Mouse (Mus musculus): ENCODE measurements around the gene Sbno2.
A peak's percentile ranks its signal among the peaks of the same experiment; 100 is the strongest.

The Sbno2 gene

DNA sequence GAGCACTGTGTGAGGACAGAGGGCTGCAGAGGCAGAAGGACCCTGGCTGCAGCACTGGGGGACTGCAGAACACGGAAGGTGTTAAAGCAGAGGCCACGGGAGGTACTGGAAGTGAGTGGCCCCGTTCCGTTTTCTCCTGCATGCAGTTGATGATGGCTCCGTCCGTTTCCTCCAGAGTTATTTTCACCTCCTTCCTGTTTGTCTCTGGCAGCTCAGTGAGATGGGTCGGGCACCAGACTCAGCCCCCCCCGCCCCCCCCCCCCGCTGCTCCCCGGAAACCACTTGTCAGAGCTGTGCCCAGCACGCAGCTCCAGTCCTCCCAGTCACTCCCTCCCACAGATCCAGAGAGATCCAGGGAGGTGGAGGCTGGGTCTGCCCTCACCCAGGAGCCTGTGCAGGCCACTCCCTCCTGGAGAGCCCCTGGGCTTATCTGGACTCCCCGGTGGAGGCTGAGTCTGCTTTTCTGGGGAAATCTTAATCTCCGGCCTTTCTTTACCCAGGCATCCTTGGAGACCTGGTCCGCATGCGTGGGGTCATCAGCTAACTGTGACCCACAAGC lies 86.6 kb downstream of the Sbno2 start:
- DNase-seq (ENCODE audit: low spot score in 2 of 2), result peak; percentile 56 to 66

DNA sequence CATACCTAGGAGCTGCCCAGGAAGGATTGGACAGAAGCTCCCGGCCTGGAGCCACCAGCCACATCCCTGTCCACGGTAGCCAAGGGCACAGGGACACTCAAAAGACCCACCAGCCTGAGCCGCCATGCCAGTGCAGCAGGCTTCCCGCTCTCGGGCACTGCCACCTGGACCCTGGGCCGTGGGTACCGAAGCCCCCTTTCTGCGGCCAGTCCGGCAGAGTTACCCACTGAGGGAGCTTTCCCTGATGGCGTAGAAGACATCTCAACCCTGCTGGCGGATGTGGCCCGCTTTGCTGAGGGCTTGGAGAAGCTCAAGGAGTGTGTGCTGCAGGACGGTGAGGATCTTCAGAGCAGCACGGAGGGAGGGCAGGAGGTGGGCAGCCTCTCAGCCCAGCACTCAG lies 87.6 kb downstream of the Sbno2 start:
- DNase-seq (ENCODE audit: low spot score in 2 of 2), result peak; percentile 58 to 69

DNA sequence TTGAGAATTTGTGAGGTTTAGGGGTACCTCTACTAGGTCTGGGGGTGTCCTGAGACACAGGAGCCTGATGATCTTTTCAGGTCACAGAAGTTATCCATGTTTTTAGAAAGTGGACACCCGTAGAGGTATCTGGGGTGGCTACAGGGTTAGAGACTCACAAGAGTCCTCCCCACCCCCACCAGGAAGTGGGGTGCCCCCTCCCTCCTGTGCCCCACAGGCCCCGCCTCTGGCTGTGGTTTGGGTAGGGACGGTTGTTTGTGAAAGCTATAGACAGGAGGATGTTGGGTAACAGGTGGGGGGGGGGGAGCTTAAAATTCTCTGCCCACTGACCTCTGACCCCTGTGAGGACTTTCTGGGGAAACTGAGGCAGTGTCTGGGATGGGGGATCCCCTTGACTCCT lies 88.0 kb downstream of the Sbno2 start:
- peak in 1 of 2 experiments; percentile 89 for DNase-seq (ENCODE audit: low spot score in 2 of 2)

DNA sequence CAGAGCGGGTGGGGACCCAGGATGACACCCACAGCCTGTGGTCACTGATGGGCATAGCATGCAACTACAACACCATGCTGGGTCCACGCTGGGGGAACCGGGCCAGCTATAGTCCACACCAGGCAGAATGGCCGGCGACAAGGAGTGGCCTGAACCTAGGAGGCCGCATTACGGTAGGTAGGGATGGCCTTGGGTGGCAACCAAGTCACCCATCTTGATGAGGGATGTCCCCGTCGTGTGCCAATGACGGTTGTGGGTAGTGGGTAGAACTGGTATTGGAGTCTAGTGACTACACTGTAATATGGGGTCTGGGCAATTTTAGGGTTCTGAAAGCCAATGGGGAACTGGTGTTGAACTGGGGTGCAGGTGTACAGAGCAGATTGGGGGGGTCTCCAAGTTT lies 88.4 kb downstream of the Sbno2 start:
- peak in 1 of 2 experiments; percentile 72 for DNase-seq (ENCODE audit: low spot score in 2 of 2)

DNA sequence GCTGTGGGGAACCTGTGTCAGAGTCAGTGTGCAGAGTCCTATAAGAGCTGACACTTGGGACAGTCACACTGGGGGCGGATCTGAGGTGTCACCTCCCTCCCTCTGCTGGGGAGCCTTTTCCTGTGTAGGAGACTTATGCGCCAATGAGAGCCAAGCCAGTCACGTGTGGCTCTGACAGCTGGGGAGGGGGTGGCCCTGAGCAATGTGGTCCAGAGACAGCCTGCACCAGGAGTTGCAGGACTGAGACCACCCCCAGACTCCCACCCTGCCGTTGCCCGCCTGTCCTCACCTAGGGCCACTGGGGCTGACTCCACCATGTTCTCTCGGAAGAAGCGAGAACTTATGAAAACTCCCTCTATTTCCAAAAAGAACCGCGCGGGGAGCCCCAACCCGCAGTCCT lies 88.9 kb downstream of the Sbno2 start, which contains the start of gene Arhgap45:
Gene Arhgap45, plus strand, starts transcription at position 143 of the 400 bp plus-strand sequence.
- peak; percentile 70 to 85 for DNase-seq (ENCODE audit: low spot score in 2 of 2)

DNA sequence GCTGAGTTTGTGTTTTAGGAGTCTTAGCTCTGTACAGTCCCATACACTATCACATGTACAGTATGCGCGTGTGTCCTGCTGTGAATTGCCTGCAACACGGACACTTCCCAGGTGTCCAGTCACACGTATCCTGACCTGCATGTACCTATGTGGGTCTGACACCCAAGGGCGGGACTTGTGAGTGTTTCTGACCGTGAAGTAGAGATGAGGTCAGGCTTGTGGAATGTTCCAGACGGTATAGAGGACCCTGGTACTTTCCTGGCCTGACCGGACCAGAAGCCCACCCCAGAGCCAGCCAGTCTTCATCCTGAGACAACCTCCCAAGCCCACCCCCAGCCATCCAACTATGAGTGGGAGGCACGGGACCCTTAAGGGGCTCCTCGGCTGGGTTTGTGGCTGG lies 89.8 kb downstream of the Sbno2 start:
- DNase-seq (ENCODE audit: low spot score in 2 of 2), result no peak

DNA sequence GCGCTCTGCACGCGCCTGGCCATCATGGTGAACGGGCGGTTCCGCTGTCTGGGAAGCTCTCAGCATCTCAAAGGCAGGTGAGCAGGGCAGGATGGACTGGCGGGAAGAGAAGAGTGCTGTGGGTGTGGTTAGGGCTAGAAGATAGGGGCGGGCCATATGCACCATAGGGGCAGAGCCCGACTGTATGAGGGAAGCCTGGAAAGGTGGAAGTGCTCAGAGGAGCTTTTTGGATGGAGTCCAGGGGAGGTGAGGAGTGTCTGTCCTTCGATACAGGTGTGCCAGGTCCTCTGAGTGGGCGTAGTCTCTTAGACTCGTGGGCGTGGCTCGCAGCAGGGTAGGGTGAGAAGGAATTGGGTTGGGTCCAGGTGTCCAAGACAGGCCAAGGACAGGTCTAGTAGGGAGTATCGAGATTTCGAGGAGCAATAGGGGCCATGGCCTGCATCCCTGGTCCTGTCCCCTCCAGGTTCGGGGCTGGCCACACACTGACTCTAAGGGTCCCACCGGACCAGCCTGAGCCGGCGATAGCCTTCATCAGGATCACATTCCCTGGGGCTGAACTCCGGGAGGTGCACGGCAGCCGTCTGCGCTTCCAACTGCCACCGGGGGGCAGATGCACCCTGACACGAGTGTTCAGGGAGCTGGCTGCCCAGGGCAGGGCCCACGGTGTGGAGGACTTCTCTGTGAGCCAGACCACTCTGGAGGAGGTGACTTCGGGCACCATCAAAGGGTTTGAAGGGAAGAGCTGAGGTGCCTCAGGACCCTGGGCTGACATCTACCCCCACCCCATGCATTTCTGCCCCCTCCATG lies 90.7 kb downstream of the Sbno2 start:
- peak in 1 of 2 experiments; percentile 60 for DNase-seq (ENCODE audit: low spot score in 2 of 2)

DNA sequence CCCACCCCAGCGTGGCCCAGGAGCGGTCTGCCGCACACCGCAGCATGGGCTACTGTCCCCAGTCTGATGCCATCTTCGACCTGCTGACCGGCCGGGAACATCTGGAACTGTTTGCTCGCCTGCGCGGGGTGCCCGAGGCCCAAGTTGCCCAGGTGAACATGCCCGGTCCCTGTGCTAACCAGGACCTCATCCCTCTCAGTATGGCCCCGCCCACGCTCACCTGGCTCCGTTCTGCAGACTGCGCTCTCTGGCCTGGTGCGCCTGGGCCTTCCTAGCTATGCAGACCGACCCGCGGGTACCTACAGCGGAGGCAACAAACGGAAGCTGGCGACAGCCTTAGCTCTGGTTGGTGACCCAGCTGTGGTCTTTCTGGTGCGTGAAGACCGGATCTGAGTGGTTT lies 91.8 kb downstream of the Sbno2 start:
- DNase-seq (ENCODE audit: low spot score in 2 of 2), result no peak

DNA sequence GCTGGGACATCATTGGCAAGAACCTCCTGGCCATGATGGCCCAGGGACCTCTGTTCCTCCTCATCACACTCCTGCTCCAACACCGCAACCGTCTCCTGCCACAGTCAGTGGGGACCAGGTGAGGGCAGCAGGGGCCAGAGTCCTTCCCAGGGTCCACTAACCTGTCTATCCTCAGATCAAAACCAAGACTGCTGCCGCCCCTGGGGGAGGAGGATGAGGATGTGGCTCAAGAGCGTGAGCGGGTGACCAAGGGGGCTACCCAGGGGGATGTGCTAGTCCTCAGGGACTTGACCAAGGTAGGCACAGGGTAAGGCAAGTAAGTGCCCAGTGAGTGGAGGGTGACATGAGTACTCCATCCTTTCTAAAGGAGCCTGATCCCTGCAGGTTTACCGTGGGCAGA lies 93.6 kb downstream of the Sbno2 start:
- DNase-seq (ENCODE audit: low spot score in 2 of 2), result no peak

Measured in spleen, postnatal 10 days (tissue).